Mouse (Mus musculus): ENCODE measurements around the gene Nab2. TPM values are rescaled to one million over a fixed set of nuclear protein-coding genes. Genes with fewer than 3 reads are reported as not detected.

Nab2 gene
- polyA plus RNA-seq (2014; fragmentation: Illumina TruSeq; extraction: RNeasy Lipid Tissue Mini Kit (QIAGEN cat#74804); ENCODE audit: low read depth, low replicate concordance): 0.35 TPM

GRCm38 (mm10) chr10:127668093-127669050 lies at the start of gene Nab2:
Gene Nab2, minus strand, starts transcription at chr10:127668568.

DNA sequence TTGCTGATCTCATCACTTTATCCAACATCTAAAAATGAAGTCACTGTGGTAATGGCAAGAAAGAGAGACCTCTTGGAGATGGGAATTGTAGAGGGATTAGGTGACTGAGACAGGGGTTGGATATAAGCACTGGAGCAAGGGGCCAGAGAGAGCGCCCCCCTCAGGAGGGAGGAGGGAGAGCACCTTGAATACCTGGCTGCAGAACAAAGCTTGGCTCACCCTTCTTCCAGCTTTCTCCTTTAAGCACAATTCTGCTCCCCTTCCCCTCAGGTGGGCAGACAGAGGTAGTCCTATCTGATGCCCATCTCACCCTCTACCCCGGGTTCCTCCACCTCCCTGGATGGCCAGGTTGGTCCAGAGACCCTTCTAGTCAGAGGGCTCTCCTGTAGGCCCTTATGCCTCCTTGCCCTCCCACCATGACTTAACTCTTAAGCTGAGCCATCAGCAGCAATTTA lies 36.4 kb upstream of the Nab2 start, which contains the start of gene Myo1a:
Gene Myo1a (plus strand): TSS at position 405 of the 455 bp plus-strand sequence.

DNA sequence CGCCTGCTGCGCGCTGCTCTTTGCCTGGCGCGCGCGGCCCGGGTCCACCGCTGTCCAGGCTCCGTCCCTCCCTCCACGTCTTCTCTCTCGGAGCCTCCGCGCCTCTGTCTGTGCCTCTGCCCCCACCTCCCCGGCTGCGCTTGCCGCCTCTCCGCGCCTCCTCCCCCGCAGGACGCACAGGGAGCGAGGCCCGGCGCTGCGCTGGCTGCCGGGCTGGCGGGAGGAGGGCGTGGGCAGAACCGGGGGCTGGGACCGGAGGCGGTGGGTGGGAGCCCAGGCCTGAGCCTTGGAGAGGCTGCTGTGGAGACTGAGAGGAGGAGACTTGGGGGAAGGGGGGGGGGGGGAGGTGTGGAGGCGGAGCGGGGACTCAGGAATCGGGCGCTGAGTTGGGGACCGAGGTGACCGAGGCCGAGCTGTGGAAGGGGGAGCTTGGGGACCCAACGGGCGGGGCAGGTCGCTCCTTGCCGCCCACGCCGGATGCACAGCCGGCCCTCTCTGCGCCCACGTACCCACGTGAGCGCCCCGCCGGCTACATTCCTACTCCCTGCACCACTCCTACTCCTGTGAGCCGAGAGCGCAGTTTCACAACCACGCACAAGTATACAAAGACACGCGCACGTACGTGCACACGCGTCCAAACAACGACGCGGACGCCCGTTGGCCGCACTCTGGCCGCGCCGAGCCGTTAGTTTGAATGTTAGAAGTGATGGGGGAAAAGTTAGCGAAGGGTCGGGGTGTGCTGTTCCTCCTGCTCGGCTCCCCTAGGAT lies 1.7 kb downstream of the Nab2 start, which contains the start of gene Nemp1:
Gene Nemp1 (plus strand): TSS at position 401 of the 768 bp plus-strand sequence.

GRCm38 (mm10) chr10:127642772-127643552 lies 25.4 kb downstream of the Nab2 start, which contains the start of gene Stat6:
Gene Stat6, plus strand, starts transcription at chr10:127642986.

DNA sequence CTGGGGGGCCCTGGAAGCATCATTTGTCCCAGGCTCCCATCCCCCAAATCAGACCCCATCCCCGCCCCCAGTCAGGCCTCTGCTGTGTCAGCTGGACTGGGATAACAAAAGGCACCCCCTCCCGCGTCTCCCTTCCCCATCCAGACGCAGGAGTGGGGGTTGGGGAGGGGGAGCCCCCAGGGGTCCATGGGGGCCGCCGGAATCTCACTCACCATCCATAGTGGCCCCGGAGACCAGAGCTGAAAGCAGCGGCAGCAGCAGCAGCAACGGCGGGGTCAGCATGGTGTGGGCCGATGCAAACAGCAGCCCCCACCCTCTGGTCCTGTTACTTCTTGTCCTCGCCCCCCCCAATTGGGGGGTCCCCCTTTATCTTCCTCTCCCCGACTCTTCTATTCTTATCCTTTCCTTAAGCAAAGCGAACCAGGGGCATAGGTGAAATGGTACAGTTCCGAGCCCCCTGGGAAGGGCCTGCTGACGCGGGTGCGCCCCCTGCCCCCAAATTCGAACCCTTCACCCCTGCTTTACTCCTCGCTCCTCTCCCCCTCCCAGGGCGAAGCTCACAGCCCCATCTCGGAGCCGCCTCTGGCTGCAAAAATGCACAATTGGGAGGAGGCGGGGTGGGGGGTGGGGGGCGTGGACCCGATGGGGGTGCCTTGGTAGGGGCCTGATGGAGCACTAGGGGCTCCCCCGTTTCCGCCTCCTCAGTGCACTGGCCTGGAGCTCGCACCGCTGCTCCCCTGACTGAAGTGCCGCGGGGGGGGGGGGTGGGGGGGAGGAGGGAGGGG lies 47.8 kb downstream of the Nab2 start, which contains the start of gene Lrp1:
Gene Lrp1 (minus strand): TSS at position 743 of the 785 bp plus-strand sequence.

Other genes starting within 250 kb of the Nab2 start
- not detected for gene Stac3, start 166.9 kb downstream of the Nab2 start, polyA plus RNA-seq (2014; fragmentation: Illumina TruSeq; extraction: RNeasy Lipid Tissue Mini Kit (QIAGEN cat#74804); ENCODE audit: low read depth, low replicate concordance)
- not detected for gene Ndufa4l2, start 153.6 kb downstream of the Nab2 start, polyA plus RNA-seq (2014; fragmentation: Illumina TruSeq; extraction: RNeasy Lipid Tissue Mini Kit (QIAGEN cat#74804); ENCODE audit: low read depth, low replicate concordance)
- 0.91 TPM for gene Shmt2, start 146.1 kb downstream of the Nab2 start, polyA plus RNA-seq (2014; fragmentation: Illumina TruSeq; extraction: RNeasy Lipid Tissue Mini Kit (QIAGEN cat#74804); ENCODE audit: low read depth, low replicate concordance)
- not detected for gene Nxph4, start 134.0 kb downstream of the Nab2 start, polyA plus RNA-seq (2014; fragmentation: Illumina TruSeq; extraction: RNeasy Lipid Tissue Mini Kit (QIAGEN cat#74804); ENCODE audit: low read depth, low replicate concordance)
- 2.3 TPM for gene Lrp1, start 47.4 kb downstream of the Nab2 start, polyA plus RNA-seq (2014; fragmentation: Illumina TruSeq; extraction: RNeasy Lipid Tissue Mini Kit (QIAGEN cat#74804); ENCODE audit: low read depth, low replicate concordance)
- gene Stat6, start 25.6 kb downstream of the Nab2 start, polyA plus RNA-seq (2014; fragmentation: Illumina TruSeq; extraction: RNeasy Lipid Tissue Mini Kit (QIAGEN cat#74804); ENCODE audit: low read depth, low replicate concordance): 34.2 TPM
- 10.6 TPM for gene Nemp1, start 1.7 kb downstream of the Nab2 start, polyA plus RNA-seq (2014; fragmentation: Illumina TruSeq; extraction: RNeasy Lipid Tissue Mini Kit (QIAGEN cat#74804); ENCODE audit: low read depth, low replicate concordance)
- gene Myo1a, start 36.6 kb upstream of the Nab2 start, polyA plus RNA-seq (2014; fragmentation: Illumina TruSeq; extraction: RNeasy Lipid Tissue Mini Kit (QIAGEN cat#74804); ENCODE audit: low read depth, low replicate concordance): 74.7 TPM
- not detected for gene Tac2, start 55.9 kb upstream of the Nab2 start, polyA plus RNA-seq (2014; fragmentation: Illumina TruSeq; extraction: RNeasy Lipid Tissue Mini Kit (QIAGEN cat#74804); ENCODE audit: low read depth, low replicate concordance)
- gene Zbtb39, start 71.0 kb upstream of the Nab2 start, polyA plus RNA-seq (2014; fragmentation: Illumina TruSeq; extraction: RNeasy Lipid Tissue Mini Kit (QIAGEN cat#74804); ENCODE audit: low read depth, low replicate concordance): 4.1 TPM
- gene Gpr182, start 83.2 kb upstream of the Nab2 start, polyA plus RNA-seq (2014; fragmentation: Illumina TruSeq; extraction: RNeasy Lipid Tissue Mini Kit (QIAGEN cat#74804); ENCODE audit: low read depth, low replicate concordance): 0.09 TPM
- gene Rdh1, start 91.2 kb upstream of the Nab2 start, polyA plus RNA-seq (2014; fragmentation: Illumina TruSeq; extraction: RNeasy Lipid Tissue Mini Kit (QIAGEN cat#74804); ENCODE audit: low read depth, low replicate concordance): 1.2 TPM
- not detected for gene Rdh16f1, start 91.2 kb upstream of the Nab2 start, polyA plus RNA-seq (2014; fragmentation: Illumina TruSeq; extraction: RNeasy Lipid Tissue Mini Kit (QIAGEN cat#74804); ENCODE audit: low read depth, low replicate concordance)
- 27.8 TPM for gene Rdh9, start 107.8 kb upstream of the Nab2 start, polyA plus RNA-seq (2014; fragmentation: Illumina TruSeq; extraction: RNeasy Lipid Tissue Mini Kit (QIAGEN cat#74804); ENCODE audit: low read depth, low replicate concordance)
- 77.2 TPM for gene Rdh16, start 132.6 kb upstream of the Nab2 start, polyA plus RNA-seq (2014; fragmentation: Illumina TruSeq; extraction: RNeasy Lipid Tissue Mini Kit (QIAGEN cat#74804); ENCODE audit: low read depth, low replicate concordance)
- gene Rdh19, start 181.4 kb upstream of the Nab2 start, polyA plus RNA-seq (2014; fragmentation: Illumina TruSeq; extraction: RNeasy Lipid Tissue Mini Kit (QIAGEN cat#74804); ENCODE audit: low read depth, low replicate concordance): 1.1 TPM
- 0.47 TPM for gene Rdh16f2, start 197.9 kb upstream of the Nab2 start, polyA plus RNA-seq (2014; fragmentation: Illumina TruSeq; extraction: RNeasy Lipid Tissue Mini Kit (QIAGEN cat#74804); ENCODE audit: low read depth, low replicate concordance)
- not detected for gene Rdh7, start 220.2 kb upstream of the Nab2 start, polyA plus RNA-seq (2014; fragmentation: Illumina TruSeq; extraction: RNeasy Lipid Tissue Mini Kit (QIAGEN cat#74804); ENCODE audit: low read depth, low replicate concordance)
- gene Sdr9c7, start 229.9 kb upstream of the Nab2 start, polyA plus RNA-seq (2014; fragmentation: Illumina TruSeq; extraction: RNeasy Lipid Tissue Mini Kit (QIAGEN cat#74804); ENCODE audit: low read depth, low replicate concordance): not detected